Mouse (Mus musculus): ENCODE data around the gene Spg7. TPM values are rescaled to one million over a fixed set of nuclear protein-coding genes. Genes with fewer than 3 reads are reported as not detected.

The Spg7 gene
- total and polyA plus RNA-seq, 2 experiments from 2014 or later, result 51.3 to 64.3 TPM

GRCm38 (mm10) chr8:123103285-123103684 lies 40.5 kb downstream of the Spg7 start:
- Histone ChIP-seq H3K9me3 (ENCODE audit: low read length) (no peaks in the 10 kb centered on the region), H3K9ac (replicated peaks; ENCODE audit: low read length, poor library complexity, severe bottlenecking) (peak overlapping the region; percentile 86), H3K27ac (ENCODE audit: low read depth, low read length) (0 out of 2 replicates have a peak overlapping the region, but pooled peaks have one; percentile 97), H3K27me3 (ENCODE audit: insufficient read depth, low read length) (no peaks in the 10 kb centered on the region), H3K4me2 (ENCODE audit: low read depth, low read length, poor library complexity, severe bottlenecking) (peak overlapping the region; percentile 78), H3K36me3 (ENCODE audit: insufficient read depth, low read length) (peaks cover 25% of the 10 kb centered on the region), H3K4me1 (ENCODE audit: insufficient read depth, low read length) (0 out of 2 replicates have a peak, but pooled peaks cover 3% of the 10 kb centered on the region), H3K4me3 (ENCODE audit: low read depth, low read length) (peak overlapping the region; percentile 83)
- TF ChIP-seq CTCF (IDR thresholded peaks at IDR 0.05), result no peak
- WGBS, result 17% methylated on average over 15 of the region's 15 CpGs
- no peak for ATAC-seq (ENCODE audit: low FRiP score)
- DNase-seq (ENCODE audit: low spot score), result no peak

- no peak for DNase-seq (ENCODE audit: low spot score)
- H3K4me1 ChIP-seq (ENCODE audit: insufficient read depth, low read length), result 0 out of 2 replicates have a peak, but pooled peaks cover 3% of the 10 kb centered on the region
- no peak for ATAC-seq (ENCODE audit: low FRiP score)
- peak overlapping the region; percentile 6; the same call in 1 of the 2 replicates for H3K4me2 ChIP-seq (ENCODE audit: low read depth, low read length, poor library complexity, severe bottlenecking)
- H3K9me3 ChIP-seq (ENCODE audit: low read length), result no peaks in the 10 kb centered on the region
- H3K36me3 ChIP-seq (ENCODE audit: insufficient read depth, low read length), result peaks cover 21% of the 10 kb centered on the region
- no peaks in the 10 kb centered on the region for H3K27me3 ChIP-seq (ENCODE audit: insufficient read depth, low read length)
- peak overlapping the region; percentile 86; the same call in 1 of the 2 replicates for H3K9ac ChIP-seq (replicated peaks; ENCODE audit: low read length, poor library complexity, severe bottlenecking)
- H3K27ac ChIP-seq (ENCODE audit: low read depth, low read length), result no peak overlapping the region
- no peak for TF ChIP-seq CTCF (IDR thresholded peaks at IDR 0.05)
- peak overlapping the region; percentile 83; the same call in 1 of the 2 replicates for H3K4me3 ChIP-seq (ENCODE audit: low read depth, low read length)
- 77% methylated on average over 6 of the region's 6 CpGs for WGBS
Observed at GRCm38 (mm10) chr8:123104046-123104767, 41.5 kb downstream of the Spg7 start.

GRCm38 (mm10) chr8:123105553-123106326 lies 43.0 kb downstream of the Spg7 start:
- ATAC-seq (ENCODE audit: low FRiP score) (no peak), DNase-seq (ENCODE audit: low spot score) (peak; percentile 81)
- H3K27me3 ChIP-seq (ENCODE audit: insufficient read depth, low read length), result no peaks in the 10 kb centered on the region
- H3K27ac ChIP-seq (ENCODE audit: low read depth, low read length), result no peak overlapping the region
- H3K4me2 ChIP-seq (ENCODE audit: low read depth, low read length, poor library complexity, severe bottlenecking), result no peak overlapping the region
- peak; percentile 79 for TF ChIP-seq CTCF (IDR thresholded peaks at IDR 0.05)
- peaks cover 20% of the 10 kb centered on the region for H3K36me3 ChIP-seq (ENCODE audit: insufficient read depth, low read length)
- WGBS, result 70% methylated on average over 5 of the region's 5 CpGs
- no peak overlapping the region for H3K9ac ChIP-seq (replicated peaks; ENCODE audit: low read length, poor library complexity, severe bottlenecking)
- H3K4me3 ChIP-seq (ENCODE audit: low read depth, low read length), result no peak overlapping the region
- H3K9me3 ChIP-seq (ENCODE audit: low read length), result no peaks in the 10 kb centered on the region
- H3K4me1 ChIP-seq (ENCODE audit: insufficient read depth, low read length), result 0 out of 2 replicates have a peak, but pooled peaks cover 3% of the 10 kb centered on the region

- Histone ChIP-seq H3K4me1 (ENCODE audit: insufficient read depth, low read length) (0 out of 2 replicates have a peak, but pooled peaks cover 3% of the 10 kb centered on the region), H3K27me3 (ENCODE audit: insufficient read depth, low read length) (no peaks in the 10 kb centered on the region), H3K36me3 (ENCODE audit: insufficient read depth, low read length) (peaks cover 20% of the 10 kb centered on the region), H3K9me3 (ENCODE audit: low read length) (no peaks in the 10 kb centered on the region), H3K4me2 (ENCODE audit: low read depth, low read length, poor library complexity, severe bottlenecking) (no peak overlapping the region), H3K27ac (ENCODE audit: low read depth, low read length) (no peak overlapping the region), H3K4me3 (ENCODE audit: low read depth, low read length) (no peak overlapping the region), H3K9ac (replicated peaks; ENCODE audit: low read length, poor library complexity, severe bottlenecking) (no peak overlapping the region)
- peak; percentile 69 for TF ChIP-seq CTCF (IDR thresholded peaks at IDR 0.05)
- WGBS, result 48% methylated on average over 2 of the region's 2 CpGs
- ATAC-seq (ENCODE audit: low FRiP score) (no peak), DNase-seq (ENCODE audit: low spot score) (no peak)
Observed at GRCm38 (mm10) chr8:123106531-123106930, 43.8 kb downstream of the Spg7 start.

- WGBS, result 91% methylated on average over 1 of the region's 1 CpGs
- H3K4me3 ChIP-seq (ENCODE audit: low read depth, low read length), result no peak overlapping the region
- H3K9me3 ChIP-seq (ENCODE audit: low read length), result no peaks in the 10 kb centered on the region
- TF ChIP-seq CTCF (IDR thresholded peaks at IDR 0.05), result peak; percentile 45
- 0 out of 2 replicates have a peak, but pooled peaks cover 3% of the 10 kb centered on the region for H3K4me1 ChIP-seq (ENCODE audit: insufficient read depth, low read length)
- no peak for DNase-seq (ENCODE audit: low spot score)
- H3K9ac ChIP-seq (replicated peaks; ENCODE audit: low read length, poor library complexity, severe bottlenecking), result no peak overlapping the region
- no peaks in the 10 kb centered on the region for H3K27me3 ChIP-seq (ENCODE audit: insufficient read depth, low read length)
- no peak for ATAC-seq (ENCODE audit: low FRiP score)
- peaks cover 20% of the 10 kb centered on the region for H3K36me3 ChIP-seq (ENCODE audit: insufficient read depth, low read length)
- H3K27ac ChIP-seq (ENCODE audit: low read depth, low read length), result no peak overlapping the region
- H3K4me2 ChIP-seq (ENCODE audit: low read depth, low read length, poor library complexity, severe bottlenecking), result no peak overlapping the region
Observed at GRCm38 (mm10) chr8:123108010-123108409, 45.3 kb downstream of the Spg7 start.

Data from midbrain, postnatal 0 days (tissue).